ENCODE assay signal across 11 mouse cellular contexts in the genomic region with DNA sequence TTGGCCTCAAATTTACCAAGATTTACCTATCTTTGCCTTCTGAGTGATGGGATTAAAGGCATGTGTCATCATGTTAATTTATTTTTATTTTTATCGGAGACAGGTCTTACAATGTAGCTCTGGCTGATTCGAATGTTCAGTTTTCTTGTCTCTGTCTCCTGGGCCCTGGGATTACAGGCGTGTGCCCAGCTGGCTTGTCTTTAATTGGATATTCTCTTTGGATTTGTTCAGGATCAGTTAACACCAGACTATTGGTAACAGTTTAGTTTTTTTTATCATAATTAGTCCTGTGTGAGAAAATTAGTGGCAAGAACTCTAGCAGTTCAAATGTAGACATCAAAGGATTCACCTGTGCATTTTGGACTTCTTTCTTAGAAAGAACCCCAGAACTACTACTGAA. TPM values are rescaled to one million over a fixed set of nuclear protein-coding genes. Genes with fewer than 3 reads are reported as not detected.
DNase-seq lines count a peak whose midpoint lies in the region; ATAC-seq and TF ChIP-seq lines count a peak whose summit lies in the region.
"Had no signal": no experiment of that assay in that cellular context is flagged by ENCODE, and none has a peak within 500 bp of the region (broad histone marks: within the 10 kb centered on the region; RNA-seq: fewer than 3 reads in every experiment).

No protein-coding gene starts in this region.

- in situ Hi-C loops in ES-E14 (cut with MboI; ENCODE audit: low sequenced_read_pairs in 2 of 2, unreplicated experiment in 2 of 2), result loop anchor here in 1 of 2 experiments (25.0 kb wide), 1 partner anchor 370 kb away; no protein-coding TSS in a partner anchor

- H3K36me3 ChIP-seq in heart, embryonic 16.5 days (ENCODE audit: control insufficient read depth, insufficient read depth), result no peaks in the 10 kb centered on the region
- no peaks in the 10 kb centered on the region for H3K36me3 ChIP-seq in limb, embryonic 12.5 days
- H3K36me3 ChIP-seq in limb, embryonic 10.5 days, result no peaks in the 10 kb centered on the region
- H3K36me3 ChIP-seq in ES-E14 (ENCODE audit: control insufficient read depth, insufficient read depth, low read length, poor library complexity, severe bottlenecking), result no peaks in the 10 kb centered on the region
- H3K36me3 ChIP-seq in hindbrain, embryonic 14.5 days (replicated peaks; ENCODE audit: control insufficient read depth, insufficient read depth), result no peaks in the 10 kb centered on the region
- H3K36me3 ChIP-seq: intestine, embryonic 15.5 days; limb, embryonic 15.5 days had no signal

- DNase-seq in heart, adult 8-10 months (ENCODE audit: low spot score), result no peak
- no peak for DNase-seq in limb, embryonic 10.5 days (ENCODE audit: low spot score)
- no peak for DNase-seq in ES-E14 (ENCODE audit: low read depth, low spot score)
- no peak for DNase-seq in hindbrain, embryonic 14.5 days (ENCODE audit: low spot score)

- WGBS in heart, embryonic 16.5 days, result 94% methylated on average over 3 of the region's 3 CpGs
- 89% methylated on average over 3 of the region's 3 CpGs for WGBS in limb, embryonic 12.5 days
- WGBS in limb, embryonic 10.5 days, result 85% methylated on average over 3 of the region's 3 CpGs
- WGBS in hindbrain, embryonic 14.5 days, result 42% methylated on average over 3 of the region's 3 CpGs

- H3K27me3 ChIP-seq in heart, embryonic 16.5 days (ENCODE audit: control insufficient read depth, insufficient read depth, low read length), result no peaks in the 10 kb centered on the region
- H3K27me3 ChIP-seq in limb, embryonic 12.5 days, result no peaks in the 10 kb centered on the region
- no peaks in the 10 kb centered on the region for H3K27me3 ChIP-seq in limb, embryonic 10.5 days (ENCODE audit: low read depth, poor library complexity, severe bottlenecking)
- H3K27me3 ChIP-seq in hindbrain, embryonic 14.5 days (ENCODE audit: control insufficient read depth, insufficient read depth, low read length), result no peaks in the 10 kb centered on the region
- H3K27me3 ChIP-seq: intestine, embryonic 15.5 days; limb, embryonic 15.5 days had no signal

- H3K4me1 ChIP-seq in heart, embryonic 16.5 days (ENCODE audit: control insufficient read depth, insufficient read depth, low read length), result peaks cover 5% of the 10 kb centered on the region; the same call in 1 of the 2 replicates
- peaks cover 11% of the 10 kb centered on the region for H3K4me1 ChIP-seq in limb, embryonic 12.5 days (replicated peaks)
- H3K4me1 ChIP-seq in limb, embryonic 10.5 days, result peaks cover 18% of the 10 kb centered on the region
- peaks cover 4 to 6% of the 10 kb centered on the region in 2 experiments; a peak in 2 of 4 replicates for H3K4me1 ChIP-seq in ES-E14 (ENCODE audit: control insufficient read depth in 2 of 2, insufficient read depth in 2 of 2, low read length in 2 of 2, poor library complexity in 1 of 2)
- H3K4me1 ChIP-seq in hindbrain, embryonic 14.5 days (replicated peaks; ENCODE audit: control insufficient read depth, insufficient read depth, low read length), result peaks cover 15% of the 10 kb centered on the region; the same call in 1 of the 2 replicates
- H3K4me1 ChIP-seq: intestine, embryonic 15.5 days had no signal

- H3K27ac ChIP-seq in heart, embryonic 16.5 days (ENCODE audit: low read length), result no peak overlapping the region; the same call in 1 of the 2 replicates
- H3K27ac ChIP-seq in limb, embryonic 12.5 days, result no peak overlapping the region
- no peak overlapping the region for H3K27ac ChIP-seq in limb, embryonic 10.5 days
- H3K27ac ChIP-seq in ES-E14 (ENCODE audit: insufficient read depth, low read depth, low read length, poor library complexity, severe bottlenecking), result no peak overlapping the region
- H3K27ac ChIP-seq in hindbrain, embryonic 14.5 days, result no peak overlapping the region
- H3K27ac ChIP-seq: intestine, embryonic 15.5 days; limb, embryonic 15.5 days; macrophage had no signal

- no peak overlapping the region for H3K4me3 ChIP-seq in heart, embryonic 16.5 days (ENCODE audit: low read length)
- H3K4me3 ChIP-seq in limb, embryonic 12.5 days (replicated peaks), result no peak overlapping the region
- no peak overlapping the region for H3K4me3 ChIP-seq in limb, embryonic 10.5 days
- H3K4me3 ChIP-seq in ES-E14 (ENCODE audit: insufficient read depth in 1 of 2, low read depth in 1 of 2, low read length in 2 of 2, poor library complexity in 1 of 2, severe bottlenecking in 1 of 2), result no peak overlapping the region
- no peak overlapping the region for H3K4me3 ChIP-seq in hindbrain, embryonic 14.5 days (replicated peaks; ENCODE audit: low read length)

- no peak for ATAC-seq in heart, embryonic 16.5 days (replicated peaks; ENCODE audit: extremely low read depth, insufficient read depth, low FRiP score)
- no peak for ATAC-seq in limb, embryonic 12.5 days (ENCODE audit: insufficient number of reproducible peaks, insufficient read depth, low FRiP score, low TSS enrichment, low read depth)
- no peak for ATAC-seq in hindbrain, embryonic 14.5 days (ENCODE audit: low FRiP score)
- ATAC-seq in activated CD4-positive, CD25-positive, alpha-beta regulatory T cell, adult 4 months, result no peak
- ATAC-seq in cerebellum, adult (ENCODE audit: insufficient number of reproducible peaks, low FRiP score, low TSS enrichment), result no peak

- H3K9ac ChIP-seq in heart, embryonic 16.5 days (ENCODE audit: low read length), result no peak overlapping the region
- H3K9ac ChIP-seq in limb, embryonic 12.5 days (replicated peaks), result no peak overlapping the region
- peak overlapping the region; percentile 43; the same call in 1 of the 2 replicates for H3K9ac ChIP-seq in ES-E14 (ENCODE audit: insufficient read depth, low read depth, low read length, poor library complexity, severe bottlenecking)
- H3K9ac ChIP-seq in hindbrain, embryonic 14.5 days, result no peak overlapping the region
- H3K9ac ChIP-seq: limb, embryonic 15.5 days had no signal

- no peaks in the 10 kb centered on the region for H3K9me3 ChIP-seq in heart, embryonic 16.5 days (replicated peaks; ENCODE audit: control insufficient read depth, low read length)
- H3K9me3 ChIP-seq in limb, embryonic 12.5 days, result no peaks in the 10 kb centered on the region
- H3K9me3 ChIP-seq in limb, embryonic 10.5 days (replicated peaks), result no peaks in the 10 kb centered on the region
- no peaks in the 10 kb centered on the region for H3K9me3 ChIP-seq in ES-E14 (ENCODE audit: control insufficient read depth, insufficient read depth, low read depth, low read length)
- no peaks in the 10 kb centered on the region for H3K9me3 ChIP-seq in hindbrain, embryonic 14.5 days (ENCODE audit: control insufficient read depth, low read length)
- H3K9me3 ChIP-seq: intestine, embryonic 15.5 days; limb, embryonic 15.5 days had no signal

- peak overlapping the region; percentile 85; the same call in 1 of the 2 replicates for H3K4me2 ChIP-seq in heart, embryonic 16.5 days (ENCODE audit: low read depth, low read length)
- H3K4me2 ChIP-seq in limb, embryonic 12.5 days, result peak overlapping the region; percentile 66
- peak overlapping the region; percentile 46; the same call in 1 of the 2 replicates for H3K4me2 ChIP-seq in hindbrain, embryonic 14.5 days (replicated peaks)

TF ChIP-seq in ES-E14, 5 proteins besides CTCF, POLR2A, EP300 and RAD21:
- no peak for TF ChIP-seq HCFC1 (IDR thresholded peaks at IDR 0.05; ENCODE audit: borderline replicate concordance, insufficient read depth, low read length)
- no peak for TF ChIP-seq ZC3H11A (IDR thresholded peaks at IDR 0.05; ENCODE audit: borderline replicate concordance, low read depth, low read length)
- TF ChIP-seq ZNF384 (IDR thresholded peaks at IDR 0.05; ENCODE audit: low read depth, low read length), result no peak
TF ChIP-seq in ES-E14: peak in this region for 0.

RNA-seq across cellular contexts. Expression of a gene that starts 0.6 kb away (rescaled TPM):
- 30.2 and 33.0 TPM in 2 replicates for polyA plus RNA-seq in heart, embryonic 16.5 days (2015; fragmentation: Nextera tagmentation; extraction: Ambion mirVana)
- total RNA-seq in heart, adult 8-10 months (2022), result 10 to 100 TPM in 3 of 4 experiments, 1 to 10 TPM in 1; 9.6 to 11.9 (median 10.7) TPM
- polyA plus RNA-seq in limb, embryonic 12.5 days (2016; fragmentation: Nextera tagmentation; extraction: Ambion mirVana), result 7.9 and 8.2 TPM in 2 replicates
- 4.6 and 7.6 TPM in 2 replicates for polyA plus RNA-seq in limb, embryonic 10.5 days (2016; fragmentation: Nextera tagmentation; extraction: Ambion mirVana)
- total RNA-seq in ES-E14 (2012; rRNA removed), result 4.5 and 6.9 TPM in 2 replicates
- polyA plus RNA-seq in hindbrain, embryonic 14.5 days (2014; fragmentation: Nextera tagmentation; extraction: Ambion mirVana), result 7.6 and 9.9 TPM in 2 replicates
- 1 to 10 TPM; 3.9 to 5.5 TPM for polyA plus RNA-seq in activated CD4-positive, CD25-positive, alpha-beta regulatory T cell, adult 4 months (2017; shearing (Covaris generic))

RNA-seq across cellular contexts. Expression of a gene that starts 45.4 kb away (rescaled TPM):
- polyA plus RNA-seq in heart, embryonic 16.5 days (2015; fragmentation: Nextera tagmentation; extraction: Ambion mirVana), result 13.7 and 15.5 TPM in 2 replicates
- 10 to 100 TPM; 20.2 to 26.5 (median 21.6) TPM for total RNA-seq in heart, adult 8-10 months (2022)
- polyA plus RNA-seq in limb, embryonic 12.5 days (2016; fragmentation: Nextera tagmentation; extraction: Ambion mirVana), result 10.1 and 11.6 TPM in 2 replicates
- 5.8 and 6.2 TPM in 2 replicates for polyA plus RNA-seq in limb, embryonic 10.5 days (2016; fragmentation: Nextera tagmentation; extraction: Ambion mirVana)
- total RNA-seq in ES-E14 (2012; rRNA removed), result 8.1 and 11.9 TPM in 2 replicates
- polyA plus RNA-seq in hindbrain, embryonic 14.5 days (2014; fragmentation: Nextera tagmentation; extraction: Ambion mirVana), result 42.1 and 45.5 TPM in 2 replicates
- under 1 TPM in 1 of 2 experiments, not detected in 1; 0.19 TPM for polyA plus RNA-seq in activated CD4-positive, CD25-positive, alpha-beta regulatory T cell, adult 4 months (2017; shearing (Covaris generic))

RNA-seq across cellular contexts. Expression of a gene that starts 48.7 kb away (rescaled TPM):
- polyA plus RNA-seq in heart, embryonic 16.5 days (2015; fragmentation: Nextera tagmentation; extraction: Ambion mirVana), result 1.2 and 1.3 TPM in 2 replicates
- 1 to 10 TPM in 1 of 4 experiments, under 1 TPM in 3; 0.82 to 1.9 (median 0.86) TPM for total RNA-seq in heart, adult 8-10 months (2022)
- 1.9 and 2.2 TPM in 2 replicates for polyA plus RNA-seq in limb, embryonic 12.5 days (2016; fragmentation: Nextera tagmentation; extraction: Ambion mirVana)
- polyA plus RNA-seq in limb, embryonic 10.5 days (2016; fragmentation: Nextera tagmentation; extraction: Ambion mirVana), result 0.64 and 0.79 TPM in 2 replicates
- total RNA-seq in ES-E14 (2012; rRNA removed), result 0.05 and 0.13 TPM in 2 replicates
- 0.60 and 0.79 TPM in 2 replicates for polyA plus RNA-seq in hindbrain, embryonic 14.5 days (2014; fragmentation: Nextera tagmentation; extraction: Ambion mirVana)
- under 1 TPM; 0.78 to 0.90 TPM for polyA plus RNA-seq in activated CD4-positive, CD25-positive, alpha-beta regulatory T cell, adult 4 months (2017; shearing (Covaris generic))
- polyA plus RNA-seq: macrophage had no signal
